Mouse (Mus musculus): ENCODE measurements around the gene Rhoh. TPM values are rescaled to one million over a fixed set of nuclear protein-coding genes. Genes with fewer than 3 reads are reported as not detected.

Rhoh gene
- polyA plus RNA-seq, 1 experiment from 2014 or later = 0.31 TPM

- H3K9ac ChIP-seq (replicated peaks) = no peak overlapping the region
- H3K27me3 ChIP-seq = no peaks in the 10 kb centered on the region
- no peak for ATAC-seq (ENCODE audit: low FRiP score, low read depth)
- peaks cover 13% of the 10 kb centered on the region for H3K4me1 ChIP-seq
- H3K36me3 ChIP-seq = no peaks in the 10 kb centered on the region
- H3K27ac ChIP-seq (replicated peaks) = no peak overlapping the region
- no peaks in the 10 kb centered on the region for H3K9me3 ChIP-seq
- H3K4me3 ChIP-seq = no peak overlapping the region
- H3K4me2 ChIP-seq (replicated peaks) = no peak overlapping the region
- 97% methylated on average over 3 of the region's 3 CpGs for WGBS
These were observed 58.9 kb downstream of the Rhoh start for GRCm38 (mm10) chr5:65919904-65920303.

GRCm38 (mm10) chr5:65920701-65921426 lies 59.9 kb downstream of the Rhoh start:
- no peak for ATAC-seq (ENCODE audit: low FRiP score, low read depth)
- H3K27ac ChIP-seq (replicated peaks) = 0 out of 2 replicates have a peak overlapping the region, but pooled peaks have one; percentile 1
- H3K4me1 ChIP-seq = peaks cover 13% of the 10 kb centered on the region
- H3K9ac ChIP-seq (replicated peaks) = no peak overlapping the region
- H3K9me3 ChIP-seq = no peaks in the 10 kb centered on the region
- H3K36me3 ChIP-seq = no peaks in the 10 kb centered on the region
- no peak overlapping the region for H3K4me3 ChIP-seq
- no peaks in the 10 kb centered on the region for H3K27me3 ChIP-seq
- WGBS = 83% methylated on average over 12 of the region's 12 CpGs
- no peak overlapping the region for H3K4me2 ChIP-seq (replicated peaks)

- WGBS = 83% methylated on average over 9 of the region's 9 CpGs
- no peak overlapping the region for H3K4me2 ChIP-seq (replicated peaks)
- no peaks in the 10 kb centered on the region for H3K9me3 ChIP-seq
- no peaks in the 10 kb centered on the region for H3K36me3 ChIP-seq
- H3K4me3 ChIP-seq = no peak overlapping the region
- no peaks in the 10 kb centered on the region for H3K27me3 ChIP-seq
- ATAC-seq (ENCODE audit: low FRiP score, low read depth) = no peak
- no peak overlapping the region for H3K9ac ChIP-seq (replicated peaks)
- H3K4me1 ChIP-seq = peaks cover 13% of the 10 kb centered on the region
- H3K27ac ChIP-seq (replicated peaks) = no peak overlapping the region
These were observed 60.6 kb downstream of the Rhoh start for GRCm38 (mm10) chr5:65921477-65922138.

GRCm38 (mm10) chr5:65926666-65927065 lies 65.7 kb downstream of the Rhoh start:
- H3K9me3 ChIP-seq = no peaks in the 10 kb centered on the region
- H3K4me2 ChIP-seq (replicated peaks) = no peak overlapping the region
- no peak for ATAC-seq (ENCODE audit: low FRiP score, low read depth)
- 84% methylated on average over 6 of the region's 6 CpGs for WGBS
- no peaks in the 10 kb centered on the region for H3K36me3 ChIP-seq
- no peaks in the 10 kb centered on the region for H3K4me1 ChIP-seq
- H3K27me3 ChIP-seq = no peaks in the 10 kb centered on the region
- H3K9ac ChIP-seq (replicated peaks) = no peak overlapping the region
- H3K4me3 ChIP-seq = no peak overlapping the region
- H3K27ac ChIP-seq (replicated peaks) = no peak overlapping the region

GRCm38 (mm10) chr5:65929162-65929561 lies 68.1 kb downstream of the Rhoh start:
- H3K4me1 ChIP-seq = no peaks in the 10 kb centered on the region
- 91% methylated on average over 7 of the region's 7 CpGs for WGBS
- no peaks in the 10 kb centered on the region for H3K36me3 ChIP-seq
- H3K27ac ChIP-seq (replicated peaks) = no peak overlapping the region
- H3K27me3 ChIP-seq = no peaks in the 10 kb centered on the region
- no peak overlapping the region for H3K4me2 ChIP-seq (replicated peaks)
- H3K9me3 ChIP-seq = no peaks in the 10 kb centered on the region
- no peak overlapping the region for H3K4me3 ChIP-seq
- no peak for ATAC-seq (ENCODE audit: low FRiP score, low read depth)
- H3K9ac ChIP-seq (replicated peaks) = no peak overlapping the region

- Histone ChIP-seq H3K27ac (replicated peaks) (no peak overlapping the region), H3K27me3 (no peaks in the 10 kb centered on the region), H3K9me3 (no peaks in the 10 kb centered on the region), H3K36me3 (no peaks in the 10 kb centered on the region), H3K9ac (replicated peaks) (no peak overlapping the region), H3K4me3 (no peak overlapping the region), H3K4me1 (no peaks in the 10 kb centered on the region), H3K4me2 (replicated peaks) (no peak overlapping the region)
- WGBS = 83% methylated on average over 4 of the region's 4 CpGs
- ATAC-seq (ENCODE audit: low FRiP score, low read depth) = no peak
These were observed 69.2 kb downstream of the Rhoh start for GRCm38 (mm10) chr5:65930171-65930570.

- Histone ChIP-seq H3K4me1 (no peaks in the 10 kb centered on the region), H3K36me3 (no peaks in the 10 kb centered on the region), H3K9ac (replicated peaks) (no peak overlapping the region), H3K9me3 (no peaks in the 10 kb centered on the region), H3K4me3 (no peak overlapping the region), H3K27ac (replicated peaks) (no peak overlapping the region), H3K4me2 (replicated peaks) (no peak overlapping the region), H3K27me3 (no peaks in the 10 kb centered on the region)
- 87% methylated on average over 4 of the region's 4 CpGs for WGBS
- no peak for ATAC-seq (ENCODE audit: low FRiP score, low read depth)
These were observed 72.2 kb downstream of the Rhoh start for GRCm38 (mm10) chr5:65933258-65933657.

GRCm38 (mm10) chr5:65933764-65934163 lies 72.8 kb downstream of the Rhoh start:
- Histone ChIP-seq H3K4me2 (replicated peaks) (no peak overlapping the region), H3K9me3 (no peaks in the 10 kb centered on the region), H3K4me1 (no peaks in the 10 kb centered on the region), H3K9ac (replicated peaks) (no peak overlapping the region), H3K4me3 (no peak overlapping the region), H3K36me3 (no peaks in the 10 kb centered on the region), H3K27ac (replicated peaks) (no peak overlapping the region), H3K27me3 (no peaks in the 10 kb centered on the region)
- 84% methylated on average over 2 of the region's 2 CpGs for WGBS
- ATAC-seq (ENCODE audit: low FRiP score, low read depth) = no peak

- ATAC-seq (ENCODE audit: low FRiP score, low read depth) = no peak
- no peak within 1 kb of the TSS for H3K4me2 ChIP-seq (replicated peaks)
- H3K27ac ChIP-seq (replicated peaks) = no peak within 1 kb of the TSS
- no peak within 1 kb of the TSS for H3K9ac ChIP-seq (replicated peaks)
- WGBS = 91% methylated on average over 5 of the region's 5 CpGs
- no peak within 1 kb of the TSS for H3K4me3 ChIP-seq
- H3K36me3 ChIP-seq = no peaks in the 10 kb centered on the region
- H3K27me3 ChIP-seq = no peaks in the 10 kb centered on the region
- H3K4me1 ChIP-seq = no peaks in the 10 kb centered on the region
- no peaks in the 10 kb centered on the region for H3K9me3 ChIP-seq
These were observed 73.8 kb downstream of the Rhoh start, which contains the start of gene Chrna9 for GRCm38 (mm10) chr5:65934783-65935182. TSS of gene Chrna9 (plus strand) at chr5:65934921.

- no peaks in the 10 kb centered on the region for H3K4me1 ChIP-seq
- H3K9me3 ChIP-seq = no peaks in the 10 kb centered on the region
- H3K36me3 ChIP-seq = no peaks in the 10 kb centered on the region
- H3K27ac ChIP-seq (replicated peaks) = no peak overlapping the region; the same call in 1 of the 2 replicates
- ATAC-seq (ENCODE audit: low FRiP score, low read depth) = no peak
- no peak overlapping the region for H3K4me2 ChIP-seq (replicated peaks)
- H3K27me3 ChIP-seq = no peaks in the 10 kb centered on the region
- 77% methylated on average over 11 of the region's 11 CpGs for WGBS
- no peak overlapping the region for H3K4me3 ChIP-seq
- no peak overlapping the region for H3K9ac ChIP-seq (replicated peaks)
These were observed 76.2 kb downstream of the Rhoh start for GRCm38 (mm10) chr5:65937011-65937726.

- Histone ChIP-seq H3K4me1 (no peaks in the 10 kb centered on the region), H3K27ac (replicated peaks) (no peak overlapping the region), H3K4me3 (no peak overlapping the region), H3K36me3 (no peaks in the 10 kb centered on the region), H3K27me3 (no peaks in the 10 kb centered on the region), H3K4me2 (replicated peaks) (no peak overlapping the region), H3K9me3 (no peaks in the 10 kb centered on the region), H3K9ac (replicated peaks) (no peak overlapping the region)
- WGBS = 58% methylated on average over 9 of the region's 9 CpGs
- ATAC-seq (ENCODE audit: low FRiP score, low read depth) = peak; percentile 58; the same call in 1 of the 2 replicates
These were observed 77.1 kb downstream of the Rhoh start for GRCm38 (mm10) chr5:65937998-65938715.
